Mouse (Mus musculus) C2C12 (cell line): ENCODE measurements around the gene Oxsr1. TPM values are rescaled to one million over a fixed set of nuclear protein-coding genes. Genes with fewer than 3 reads are reported as not detected.
A peak's percentile ranks its signal among the peaks of the same experiment; 100 is the strongest.

Experiments used
- H3K27me3 ChIP-seq: one replicate; pipeline ENCODE4 v1.6.1; 2011; ENCODE audit not compliant: control insufficient read depth, insufficient read depth, insufficient read length
- H3K36me3 ChIP-seq: one replicate; pipeline ENCODE4 v1.6.1; 2011; ENCODE audit not compliant: control insufficient read depth, insufficient read depth
- H3K4me3 ChIP-seq: one replicate; pipeline ENCODE4 v1.5.1; 2011; ENCODE audit warnings: mild to moderate bottlenecking, control low read depth; ENCODE audit not compliant: poor library complexity, insufficient read depth, severe bottlenecking
- H3K79me2 ChIP-seq: one replicate; pipeline ENCODE4 v1.6.1; 2011; ENCODE audit not compliant: control insufficient read depth, insufficient read depth
- H3K79me3 ChIP-seq: one replicate; pipeline ENCODE4 v1.6.1; 2011; ENCODE audit warnings: low read depth, control low read depth
- H3ac ChIP-seq: one replicate; pipeline ENCODE3; 2011; ENCODE audit warnings: low read depth; ENCODE audit not compliant: control insufficient read depth, insufficient read length
- CEBPB ChIP-seq: IDR thresholded peaks from one replicate; pipeline ENCODE4 v1.6.1; 2011; ENCODE audit warnings: low read depth, mild to moderate bottlenecking, control low read depth, moderate library complexity
- CTCF ChIP-seq: IDR thresholded peaks from one replicate; pipeline ENCODE4 v1.5.1; 2011; ENCODE audit not compliant: control insufficient read depth, insufficient read depth, insufficient read length
- FOSL1 ChIP-seq: IDR thresholded peaks from one replicate; pipeline ENCODE4 v1.8.0; 2011; ENCODE audit warnings: mild to moderate bottlenecking, low read length; ENCODE audit not compliant: poor library complexity, insufficient read depth, severe bottlenecking
- MAX ChIP-seq: IDR thresholded peaks from one replicate; pipeline ENCODE4 v1.6.1; 2011; ENCODE audit warnings: mild to moderate bottlenecking, control low read depth
- MYOD1 ChIP-seq: IDR thresholded peaks from one replicate; pipeline ENCODE4 v1.6.1; 2011; ENCODE audit warnings: low read depth; ENCODE audit not compliant: control insufficient read depth, insufficient read length
- MYOG ChIP-seq: IDR thresholded peaks from one replicate; pipeline ENCODE4 v1.6.1; 2011; ENCODE audit not compliant: control insufficient read depth, insufficient read length; ENCODE audit errors: extremely low read depth
- USF1 ChIP-seq: IDR thresholded peaks from one replicate; pipeline ENCODE4 v1.6.1; 2011; ENCODE audit warnings: low read depth, mild to moderate bottlenecking, control low read depth, moderate library complexity
- polyA plus RNA-seq: library from polyadenylated mRNA; unstranded; fragments of >200 nt; fragmentation: generic; extraction: Trizol; gene quantifications from one replicate; pipeline ENCODE4 v1.2.1, GENCODE M21; 2012; ENCODE audit warnings: missing spikeins

Oxsr1 gene
- polyA plus RNA-seq, 1 experiment, result 13.0 TPM

- Histone ChIP-seq H3K27me3 (no peaks in the 10 kb centered on the region), H3K4me3 (no peak overlapping the region), H3ac (no peak overlapping the region), H3K36me3 (no peaks in the 10 kb centered on the region), H3K79me2 (peaks cover 5% of the 10 kb centered on the region), H3K79me3 (peaks cover 5% of the 10 kb centered on the region)
- TF ChIP-seq USF1 (no peak), MYOD1 (no peak), CTCF (no peak), FOSL1 (no peak), CEBPB (no peak), MAX (no peak), MYOG (no peak)
These were observed 12.1 kb upstream of the Oxsr1 start for GRCm38 (mm10) chr9:119334324-119334723.

- Histone ChIP-seq H3K79me2 (no peaks in the 10 kb centered on the region), H3K27me3 (no peaks in the 10 kb centered on the region), H3K79me3 (no peaks in the 10 kb centered on the region), H3ac (no peak overlapping the region), H3K36me3 (no peaks in the 10 kb centered on the region), H3K4me3 (no peak overlapping the region)
- TF ChIP-seq USF1 (no peak), MYOG (no peak)
These were observed 8.1 kb upstream of the Oxsr1 start for GRCm38 (mm10) chr9:119330186-119330963.

- no peak overlapping the region for H3K4me3 ChIP-seq
- no peak overlapping the region for H3ac ChIP-seq
- H3K36me3 ChIP-seq, result no peaks in the 10 kb centered on the region
These were observed 6.3 kb upstream of the Oxsr1 start for GRCm38 (mm10) chr9:119328488-119328887.

GRCm38 (mm10) chr9:119324130-119324529 is 1.9 kb upstream of the Oxsr1 start:
- Histone ChIP-seq H3K79me3 (peaks cover 15% of the 10 kb centered on the region), H3K27me3 (no peaks in the 10 kb centered on the region), H3ac (no peak overlapping the region), H3K79me2 (peaks cover 31% of the 10 kb centered on the region), H3K4me3 (no peak overlapping the region), H3K36me3 (no peaks in the 10 kb centered on the region)
- TF ChIP-seq FOSL1 (no peak), MYOD1 (no peak), CTCF (no peak), CEBPB (no peak), MYOG (no peak), MAX (no peak), USF1 (no peak)

More at GRCm38 (mm10) chr9:119328488-119328887, 6.3 kb upstream of the Oxsr1 start:
- H3K27me3 ChIP-seq, result no peaks in the 10 kb centered on the region
- H3K79me3 ChIP-seq, result no peaks in the 10 kb centered on the region
- no peaks in the 10 kb centered on the region for H3K79me2 ChIP-seq
- TF ChIP-seq FOSL1, result no peak
- no peak for TF ChIP-seq MYOD1
- no peak for TF ChIP-seq USF1
- no peak for TF ChIP-seq MYOG
- no peak for TF ChIP-seq MAX

GRCm38 (mm10) chr9:119323260-119323645 is 1.0 kb upstream of the Oxsr1 start:
- peaks cover 22% of the 10 kb centered on the region for H3K79me3 ChIP-seq
- peak overlapping the region; percentile 35 for H3K4me3 ChIP-seq
- H3K36me3 ChIP-seq, result no peaks in the 10 kb centered on the region
- H3K79me2 ChIP-seq, result peaks cover 40% of the 10 kb centered on the region
- H3ac ChIP-seq, result peak overlapping the region; percentile 51
- H3K27me3 ChIP-seq, result no peaks in the 10 kb centered on the region
- TF ChIP-seq FOSL1, result no peak
- TF ChIP-seq CTCF, result no peak
- TF ChIP-seq USF1, result no peak
- TF ChIP-seq MYOD1, result no peak
- no peak for TF ChIP-seq CEBPB
- TF ChIP-seq MAX, result no peak
- no peak for TF ChIP-seq MYOG
